Mouse (Mus musculus) myocyte (in vitro differentiated cells): ENCODE measurements around the gene Hist1h2ae.

Experiments used
- E2F4 ChIP-seq: IDR thresholded peaks from one replicate; pipeline ENCODE4 v1.6.1; 2011; ENCODE audit warnings: mild to moderate bottlenecking, control low read depth, moderate library complexity; ENCODE audit not compliant: insufficient read depth
- MAX ChIP-seq: IDR thresholded peaks from one replicate; pipeline ENCODE4 v1.6.1; 2011; ENCODE audit warnings: low read depth, mild to moderate bottlenecking, control low read depth
- MYOD1 ChIP-seq, 3 experiments: IDR thresholded peaks; one replicate each; pipeline ENCODE4 v1.6.1; 2011; ENCODE audit warnings: control low read depth in 2 of 3, low read depth in 2 of 3, mild to moderate bottlenecking in 2 of 3, moderate library complexity in 1 of 3; ENCODE audit not compliant: insufficient read length in 2 of 3, control insufficient read depth in 1 of 3
- MYOG ChIP-seq, 3 experiments: IDR thresholded peaks; one replicate each; pipeline ENCODE4 v1.6.1; 2011; ENCODE audit warnings: control low read depth in 2 of 3, low read depth in 2 of 3, mild to moderate bottlenecking in 2 of 3; ENCODE audit not compliant: insufficient read length in 2 of 3, control insufficient read depth in 1 of 3, insufficient read depth in 1 of 3
- POLR2A ChIP-seq: IDR thresholded peaks from one replicate; pipeline ENCODE4 v1.6.1; 2011; ENCODE audit warnings: low read depth, mild to moderate bottlenecking, control low read depth, moderate library complexity; ENCODE audit not compliant: insufficient read length
- POLR2AphosphoS2 ChIP-seq: IDR thresholded peaks from one replicate; pipeline ENCODE4 v1.6.1; 2011; ENCODE audit warnings: low read depth, control low read depth; ENCODE audit not compliant: insufficient read length
- USF1 ChIP-seq: IDR thresholded peaks from one replicate; pipeline ENCODE4 v1.6.1; 2011; ENCODE audit warnings: low read depth, mild to moderate bottlenecking, control low read depth, moderate library complexity

DNA sequence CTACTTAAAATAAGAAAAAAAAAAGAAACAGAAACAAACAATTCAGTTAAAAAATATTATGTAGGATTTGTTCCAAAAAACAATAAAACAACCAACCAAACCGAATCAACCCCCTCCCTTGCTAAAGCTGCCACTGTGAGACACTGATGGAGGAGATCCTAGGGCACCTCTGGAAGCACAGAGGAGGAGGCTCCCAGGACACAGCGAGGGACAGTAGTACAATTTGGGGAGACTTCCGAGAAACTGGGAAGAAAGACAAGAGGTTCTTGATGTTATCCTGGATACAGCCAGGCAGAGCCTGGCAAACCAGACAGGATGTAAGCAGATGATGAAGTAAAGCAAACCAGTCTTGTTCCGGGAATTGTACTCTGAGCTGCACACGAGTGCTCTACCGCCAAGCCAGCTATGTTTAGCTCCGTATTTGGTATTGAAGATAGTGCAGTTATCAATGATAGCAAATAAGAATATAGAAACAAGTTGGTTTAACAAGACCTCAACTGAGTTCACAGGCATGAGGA is 32.2 kb upstream of the Hist1h2ae start:
- TF ChIP-seq MAX, result no peak
- no peak for TF ChIP-seq POLR2A
- TF ChIP-seq POLR2AphosphoS2, result no peak
- no peak for TF ChIP-seq MYOD1 (IDR thresholded peaks at IDR 0.05; ENCODE audit: control insufficient read depth in 1 of 3, insufficient read length in 2 of 3, low read depth in 2 of 3)
- TF ChIP-seq USF1, result no peak
- TF ChIP-seq E2F4, result no peak
- no peak for TF ChIP-seq MYOG (IDR thresholded peaks at IDR 0.05; ENCODE audit: control insufficient read depth in 1 of 3, insufficient read depth in 1 of 3, insufficient read length in 2 of 3, low read depth in 2 of 3)
